Mouse (Mus musculus): ENCODE measurements around the gene Slc9a9.

Gene Slc9a9

DNA sequence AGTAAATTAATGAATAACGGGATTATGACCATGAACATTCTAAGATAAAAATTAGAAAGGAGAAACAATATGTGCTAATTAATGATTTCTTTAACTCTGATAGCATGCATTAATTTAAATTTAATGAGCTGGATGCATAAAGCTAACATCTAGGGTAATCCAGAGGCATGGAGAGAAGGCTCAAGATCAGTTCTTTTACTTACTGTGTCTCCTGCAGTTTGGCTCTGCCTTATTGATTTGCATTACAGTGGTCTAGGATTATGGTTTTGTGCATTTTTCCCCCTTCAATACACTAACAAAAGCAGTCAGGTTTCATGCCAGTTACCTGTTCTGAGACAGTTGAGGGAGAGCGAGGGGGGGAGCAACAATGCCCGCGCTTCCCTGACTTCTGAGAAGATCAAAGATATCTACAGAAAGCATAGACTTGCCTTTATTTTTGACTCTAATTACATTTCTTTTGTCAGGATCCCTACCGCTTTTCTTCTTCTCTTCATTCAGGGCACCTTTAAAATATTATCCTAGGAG, 298.9 kb downstream of the Slc9a9 start:
- no peak for DNase-seq

DNA sequence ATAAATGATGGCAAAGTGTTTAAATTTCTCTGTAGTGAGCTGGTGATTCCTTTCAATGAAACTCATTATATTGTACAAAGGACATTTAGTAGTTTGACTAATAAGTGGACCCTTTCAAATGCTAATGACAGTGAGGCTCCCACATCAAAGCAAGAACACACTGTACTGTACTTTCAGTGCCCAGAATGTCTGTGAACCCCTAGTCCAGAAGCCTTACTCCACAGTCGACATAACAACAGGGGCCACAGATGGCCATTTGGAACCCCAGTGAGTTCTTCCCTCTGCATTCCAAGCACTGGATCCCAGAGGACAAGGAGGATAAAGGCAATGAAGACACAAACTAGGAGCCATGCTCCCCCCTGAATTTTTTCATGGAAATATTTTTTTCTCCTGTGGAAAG, 299.4 kb downstream of the Slc9a9 start:
- DNase-seq = peak; percentile 32 to 43

DNA sequence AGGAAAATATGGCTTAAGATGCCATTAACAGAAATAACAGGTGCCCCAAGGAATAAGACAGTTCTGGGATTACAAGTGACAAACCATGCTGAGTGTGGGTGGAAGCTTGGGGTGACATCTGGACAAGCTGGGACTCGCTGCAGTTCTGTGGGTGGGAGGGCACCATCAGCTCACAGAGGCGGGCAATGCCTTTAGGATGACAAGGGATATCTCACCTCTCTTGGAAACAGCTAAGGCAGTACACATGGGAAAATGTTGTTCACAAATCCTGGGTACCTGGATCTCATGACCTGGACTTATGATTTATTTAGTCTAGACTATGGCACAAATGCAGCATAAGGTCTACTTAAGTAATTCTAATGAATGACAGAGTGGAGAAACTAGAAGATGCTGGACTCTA, 302.3 kb downstream of the Slc9a9 start:
- no peak for DNase-seq

DNA sequence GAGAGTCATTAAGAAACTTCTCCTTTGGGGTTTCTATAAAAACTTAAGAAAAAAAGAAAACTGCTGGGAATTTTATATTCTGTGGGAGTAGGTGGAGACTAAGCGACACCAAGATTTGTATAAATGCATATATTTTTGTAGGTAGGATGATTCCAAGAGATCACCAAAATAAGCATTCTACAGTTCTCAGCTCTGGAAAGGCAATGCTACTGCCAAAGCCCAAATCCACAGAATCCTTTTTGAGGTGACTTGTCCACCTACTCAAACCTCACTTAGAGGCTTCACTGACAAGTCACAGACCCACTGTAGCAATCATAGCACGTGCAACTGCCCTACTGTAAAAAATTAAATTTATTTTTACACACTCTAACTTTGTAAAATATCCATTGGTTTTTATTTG, 303.0 kb downstream of the Slc9a9 start:
- DNase-seq = no peak

DNA sequence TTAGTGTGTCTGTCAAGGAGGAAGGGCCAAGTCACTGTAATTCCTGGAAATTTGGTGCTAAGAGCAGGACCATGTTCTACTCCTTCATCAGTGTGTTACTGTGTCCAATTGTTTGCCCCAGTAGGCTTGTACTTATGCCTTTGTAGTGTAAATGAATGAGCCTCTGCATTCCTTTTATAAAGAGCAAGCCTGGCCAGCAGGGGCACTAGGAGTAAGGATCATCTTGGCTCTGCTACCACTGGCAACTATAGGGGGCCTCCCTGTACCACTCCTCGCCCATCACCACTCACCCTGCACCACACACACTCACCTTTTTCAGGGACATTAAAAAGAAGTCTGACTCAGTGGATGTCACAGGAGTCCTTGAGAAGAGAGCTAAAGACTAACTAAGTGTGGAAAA, 306.5 kb downstream of the Slc9a9 start:
- no peak for DNase-seq

DNA sequence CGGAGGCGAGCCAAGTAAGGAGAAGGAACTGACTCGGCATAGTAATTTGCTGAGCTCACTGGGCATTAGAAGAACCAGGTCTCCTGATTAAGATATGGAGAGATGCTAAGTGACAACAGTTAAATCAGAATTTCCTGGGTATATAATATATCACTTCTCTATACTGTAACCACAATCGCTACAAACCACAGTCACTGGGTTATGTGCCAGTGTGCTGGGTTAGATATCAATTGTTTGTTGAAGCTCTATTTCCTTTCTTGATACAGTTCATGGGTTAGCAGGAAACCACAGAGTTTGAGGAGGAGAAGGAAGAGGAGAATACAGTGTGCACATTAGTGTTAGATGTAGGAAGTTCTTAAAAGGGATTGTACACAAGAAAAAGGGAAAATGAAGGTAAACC, 323.9 kb downstream of the Slc9a9 start:
- no peak for DNase-seq

DNA sequence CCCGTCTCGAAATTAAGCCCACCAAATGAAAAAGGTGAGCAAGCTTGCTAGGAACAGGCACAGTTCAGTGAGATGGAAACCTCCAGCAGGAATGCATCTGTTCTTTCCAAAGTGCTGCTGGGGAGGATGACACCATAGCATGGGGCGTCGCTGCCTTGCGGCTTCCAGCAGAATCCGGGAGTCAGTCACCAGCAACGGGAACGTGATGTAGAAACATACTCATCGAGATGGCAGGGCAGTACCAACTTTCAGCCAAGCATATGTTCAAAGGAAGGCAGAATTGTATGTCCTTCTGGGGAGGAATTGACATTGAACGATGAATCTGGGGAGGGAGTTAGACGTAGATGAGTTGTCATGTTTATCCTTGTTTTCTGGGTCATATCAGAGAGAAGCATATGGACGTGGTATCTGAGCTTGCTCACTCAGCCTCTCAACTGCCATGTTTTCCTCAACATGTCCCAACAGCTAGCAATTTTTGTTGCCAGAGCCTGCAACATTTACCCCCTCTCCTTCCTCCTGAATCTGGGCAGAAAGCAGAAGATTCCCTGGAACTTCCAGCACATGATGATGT, 350.5 kb downstream of the Slc9a9 start:
- no peak for DNase-seq

DNA sequence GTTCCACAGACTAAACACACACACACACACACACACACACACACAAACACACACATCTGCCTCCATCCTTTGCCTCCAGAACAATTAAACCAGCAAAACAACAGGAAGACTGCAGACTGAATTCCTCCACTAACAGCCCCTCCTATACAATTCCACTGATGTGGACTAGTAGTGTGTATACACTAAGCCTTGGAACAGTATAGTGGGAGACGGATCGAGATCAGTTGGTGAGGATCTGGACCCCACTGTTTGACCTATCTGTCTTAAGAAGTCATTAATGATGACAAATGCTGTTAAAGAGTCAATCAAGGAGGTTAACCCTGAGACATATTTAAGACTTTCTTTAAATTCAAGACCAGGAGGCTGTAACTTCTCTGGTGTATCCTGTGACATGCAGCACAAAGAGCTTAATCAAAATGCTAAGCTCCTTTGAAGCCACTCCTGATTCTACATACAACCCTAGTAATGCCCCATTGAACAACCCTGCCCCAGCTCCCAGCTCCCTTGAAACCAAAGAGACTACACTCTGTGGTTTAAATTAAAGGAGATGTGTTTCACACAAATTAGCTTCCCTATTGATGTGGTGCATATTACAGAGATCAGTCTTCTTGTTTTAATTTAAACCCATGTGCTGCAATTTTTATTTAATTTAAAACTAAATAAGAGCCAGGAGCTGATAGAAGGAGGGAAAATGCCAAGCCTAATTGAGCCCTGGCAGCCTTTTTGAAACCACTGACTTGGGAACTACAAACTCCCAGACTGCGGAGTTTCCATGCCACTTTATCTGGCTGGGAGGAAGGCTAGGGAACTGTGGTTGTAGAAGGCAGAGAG, 364.6 kb downstream of the Slc9a9 start:
- no peak for DNase-seq

DNA sequence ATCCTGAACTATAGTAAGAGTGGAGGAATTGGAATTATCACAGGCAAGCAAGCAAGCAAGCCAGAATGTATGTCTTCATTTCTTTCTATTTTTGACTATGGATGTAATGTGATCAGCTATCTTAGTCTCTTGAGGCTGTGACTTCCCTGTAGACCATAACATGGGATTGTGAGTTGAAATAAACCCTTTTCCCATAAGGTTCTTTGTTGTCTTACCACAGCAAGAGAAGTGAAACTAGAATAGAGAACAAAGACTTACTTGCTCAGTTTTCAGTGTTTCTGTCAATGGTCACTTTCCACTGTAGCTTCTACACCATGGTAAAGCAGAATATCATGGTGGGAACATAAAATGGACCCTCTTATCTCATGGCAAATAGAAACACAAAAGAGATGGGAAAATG, 366.5 kb downstream of the Slc9a9 start:
- DNase-seq = no peak

DNA sequence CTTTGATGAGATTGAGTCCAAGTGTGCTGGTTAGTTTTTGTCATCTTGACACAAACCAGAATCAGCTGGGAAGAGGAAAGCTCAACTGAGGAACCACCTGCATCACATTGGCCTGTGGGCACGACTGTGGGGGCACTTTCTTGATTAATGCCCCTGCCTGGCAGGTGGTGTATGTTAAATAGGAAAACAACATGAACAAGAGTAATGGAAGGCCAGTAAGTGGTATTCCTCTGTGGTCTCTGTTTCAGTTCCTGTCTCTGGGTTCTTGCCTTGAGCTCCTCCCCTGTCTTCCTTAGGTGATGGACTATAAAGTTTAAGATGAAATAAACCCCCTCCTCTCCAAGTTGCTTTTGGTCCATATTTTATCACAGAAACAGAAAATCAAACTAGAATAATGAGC, 372.7 kb downstream of the Slc9a9 start:
- no peak for DNase-seq

DNA sequence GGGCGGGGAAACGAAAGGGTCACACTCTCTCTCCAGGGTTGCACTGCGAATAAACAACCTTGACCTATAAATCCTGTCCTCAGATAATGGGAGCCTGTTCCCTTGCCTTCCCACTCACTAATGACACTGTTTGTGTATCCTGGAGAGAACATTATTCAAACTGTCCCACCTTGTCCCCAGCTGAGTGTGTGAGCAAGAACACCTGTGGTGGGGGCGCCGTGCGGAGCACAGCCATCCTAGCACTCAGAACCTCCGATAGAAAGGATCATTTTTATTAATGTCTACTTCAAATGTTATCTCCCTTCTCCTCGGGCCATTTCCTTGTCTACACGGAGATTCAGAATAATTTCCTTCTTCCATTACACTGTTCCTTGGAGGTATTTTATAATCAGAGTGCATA, 382.5 kb downstream of the Slc9a9 start:
- DNase-seq = no peak

DNA sequence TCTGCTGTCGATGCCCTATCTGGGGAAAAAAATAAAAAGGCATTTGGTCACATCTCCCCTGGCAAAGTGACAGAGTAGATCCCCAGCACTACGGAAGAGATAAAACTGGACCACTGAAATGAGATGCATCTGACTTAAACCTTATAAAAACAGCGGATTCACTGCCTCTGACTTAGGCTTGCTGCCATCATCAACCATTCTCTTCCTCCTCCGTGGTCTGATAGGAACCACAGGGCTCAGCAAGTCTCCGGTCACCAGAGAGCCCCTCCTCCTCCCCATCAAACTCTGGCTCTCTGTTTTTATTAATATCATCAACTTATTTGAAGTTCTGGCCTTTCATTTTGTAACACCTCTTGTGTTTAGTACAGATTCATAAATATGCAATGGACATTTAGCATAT, 383.5 kb downstream of the Slc9a9 start:
- DNase-seq = no peak

DNA sequence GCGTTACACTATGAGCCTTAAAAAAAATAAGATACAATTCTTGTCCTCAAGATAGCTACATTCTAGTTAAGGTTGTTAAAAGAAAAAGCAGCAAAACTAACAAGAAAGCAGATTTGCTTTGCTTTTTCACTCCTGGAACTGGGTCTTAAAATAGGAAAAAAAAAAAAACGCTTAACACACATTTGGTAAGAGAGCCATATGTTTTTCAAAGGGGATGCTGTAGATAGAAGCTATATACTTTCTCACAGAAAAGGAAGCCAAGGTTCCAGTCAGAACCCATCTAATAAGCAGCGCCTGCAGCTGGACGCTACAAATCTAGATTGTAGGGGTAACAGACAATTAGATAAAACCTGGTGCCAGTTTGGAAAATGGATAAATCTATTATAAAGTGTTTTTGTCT, 386.1 kb downstream of the Slc9a9 start:
- DNase-seq = no peak

DNA sequence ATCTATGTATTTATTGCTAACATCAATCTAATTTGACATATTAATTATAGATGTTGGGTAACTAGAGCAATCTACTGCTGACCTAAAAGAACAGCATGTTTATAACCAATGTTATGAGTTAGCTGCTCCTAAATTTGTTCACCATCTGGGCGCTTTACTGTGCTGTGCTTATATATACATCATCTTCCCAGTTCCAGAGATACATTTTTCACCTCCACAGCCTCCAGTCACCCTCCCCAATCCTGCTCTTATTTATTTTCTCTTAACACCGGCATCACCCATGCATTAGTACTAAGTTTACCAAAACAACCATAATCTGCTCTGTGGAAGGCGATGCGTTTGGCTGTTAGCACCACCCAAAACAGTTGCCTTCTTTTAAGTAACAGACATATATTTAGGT, 391.0 kb downstream of the Slc9a9 start:
- DNase-seq = no peak

DNA sequence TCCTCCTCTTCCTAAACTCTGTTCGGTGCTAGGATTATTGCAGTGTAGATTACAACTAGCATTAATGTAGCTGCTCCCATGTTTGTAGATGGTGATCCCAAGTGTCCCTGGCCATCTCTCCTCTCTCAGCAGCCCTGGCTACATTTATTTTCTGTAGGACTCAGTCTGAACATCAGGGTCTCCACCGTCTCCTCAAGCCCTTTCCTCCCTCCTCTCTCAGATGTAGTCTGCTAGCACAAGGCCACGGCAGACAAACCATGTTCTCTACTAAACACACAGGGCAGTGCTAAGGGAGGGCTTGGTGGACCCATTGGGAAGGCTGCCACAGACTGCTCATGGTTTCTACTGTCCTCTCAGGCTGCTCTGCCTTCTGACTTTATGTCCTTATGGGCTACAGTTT, 397.3 kb downstream of the Slc9a9 start:
- DNase-seq = no peak

DNA sequence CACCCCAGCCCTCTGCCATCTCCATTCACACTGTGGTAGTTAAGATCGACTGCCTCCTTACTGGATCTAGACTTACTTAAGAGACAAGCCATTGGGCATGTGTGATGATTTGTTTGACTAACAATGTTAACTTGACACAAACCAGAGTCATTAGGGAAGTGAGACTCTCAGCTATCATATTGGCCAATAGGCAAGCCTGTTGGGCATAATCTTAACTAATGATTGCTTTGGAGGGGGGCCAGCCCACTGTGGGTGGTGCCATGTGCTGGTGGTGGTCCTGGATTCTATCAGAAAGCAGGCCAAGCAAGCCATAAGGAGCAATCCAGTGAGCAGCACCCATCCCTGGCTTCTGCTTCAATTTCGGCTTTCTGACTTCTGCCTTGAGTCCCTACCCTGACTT, 398.8 kb downstream of the Slc9a9 start:
- no peak for DNase-seq

DNA sequence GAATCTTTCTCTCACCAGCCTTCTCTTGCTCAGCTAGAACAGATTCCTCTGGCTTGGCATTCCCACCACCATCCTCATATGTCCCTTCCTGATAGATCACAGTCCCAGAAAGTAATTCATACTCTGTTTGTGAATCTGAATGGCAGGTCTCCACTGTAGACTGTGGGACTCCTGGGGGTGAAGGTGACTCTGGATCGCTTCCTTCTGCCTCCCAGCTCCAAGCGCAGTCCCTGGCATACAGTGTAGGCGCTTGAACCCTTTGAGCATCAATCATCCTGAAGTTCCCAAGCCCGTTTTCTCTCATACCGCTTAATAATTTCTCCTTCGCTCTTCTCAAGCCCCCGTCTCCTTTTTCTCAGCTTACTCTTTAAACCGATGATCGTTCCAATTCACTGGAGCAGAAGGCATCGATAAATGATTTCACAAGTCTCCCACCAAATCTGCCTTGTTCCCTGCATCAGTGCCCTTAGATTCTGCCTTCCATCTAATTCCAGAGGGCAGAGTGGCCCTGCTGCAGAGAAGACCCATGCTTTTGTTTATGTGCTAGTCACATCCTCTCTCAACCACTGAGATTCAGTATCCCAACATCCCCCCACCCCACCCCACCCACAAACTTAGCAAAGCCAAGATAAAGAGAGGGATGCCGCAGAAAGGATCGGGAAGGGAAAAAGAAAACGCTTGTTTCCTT, 401.3 kb downstream of the Slc9a9 start:
- no peak for DNase-seq

DNA sequence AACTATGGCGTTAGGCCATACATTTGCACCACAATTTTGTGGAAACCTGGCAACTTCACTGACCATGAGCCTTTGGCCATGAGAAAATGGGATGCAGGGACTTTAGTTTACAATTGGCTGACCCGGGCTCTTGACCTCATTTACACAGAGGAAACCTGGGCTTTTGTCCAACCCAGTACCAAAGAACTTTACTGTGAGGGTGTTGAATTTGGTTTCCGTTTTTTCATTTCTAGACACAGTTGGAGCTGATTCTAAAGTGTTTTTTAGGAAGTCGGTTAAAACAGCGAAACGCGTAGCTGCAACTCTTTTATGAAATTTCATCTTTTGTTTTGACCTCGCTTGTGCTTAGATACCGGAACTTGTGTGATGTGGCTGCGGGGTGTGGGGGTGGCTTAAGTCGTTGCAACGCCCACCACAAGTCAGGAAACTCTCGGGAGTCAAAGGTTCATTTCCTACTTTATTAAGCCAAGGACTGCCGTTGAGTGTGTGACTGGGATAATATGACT, 402.8 kb downstream of the Slc9a9 start:
- DNase-seq = no peak

DNA sequence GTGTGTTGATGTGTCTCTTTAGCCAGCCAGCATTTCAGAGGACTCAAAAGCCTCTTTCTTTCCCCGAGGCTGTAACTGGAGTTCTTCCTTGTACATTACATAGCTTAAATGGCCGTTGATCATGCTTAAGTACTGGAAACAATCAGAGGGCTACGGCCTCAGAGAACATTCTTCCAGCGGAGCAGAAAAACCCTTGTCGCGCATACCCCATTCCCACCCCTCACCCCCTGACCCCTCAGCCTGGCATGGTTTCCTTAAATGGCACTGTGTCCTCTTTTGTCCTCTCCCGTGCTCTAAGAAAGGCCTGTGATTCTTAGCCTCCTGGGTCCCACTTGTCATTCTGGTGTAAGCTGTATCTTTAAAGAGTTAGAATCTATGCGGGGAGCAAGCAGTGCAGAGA, 404.0 kb downstream of the Slc9a9 start:
- no peak for DNase-seq

DNA sequence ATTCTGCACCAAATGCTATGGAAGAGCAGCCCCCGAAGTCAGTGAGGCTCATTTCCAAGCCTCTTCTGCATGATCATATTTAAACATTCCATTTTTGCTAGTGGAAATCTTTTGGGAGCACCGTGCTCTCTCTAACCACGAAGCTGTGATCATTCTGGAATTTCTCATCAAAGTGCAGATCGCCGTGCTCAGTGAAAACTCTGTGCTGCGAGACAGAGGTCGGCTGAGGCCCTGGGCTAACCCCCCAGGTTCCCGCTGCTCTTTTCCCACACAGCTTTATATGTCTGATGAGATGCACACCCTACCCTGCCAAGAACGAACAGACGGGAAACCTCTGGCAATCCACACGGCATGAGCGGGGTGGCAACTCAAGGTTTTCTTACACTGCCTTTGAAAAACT, 406.1 kb downstream of the Slc9a9 start:
- DNase-seq = no peak

DNA sequence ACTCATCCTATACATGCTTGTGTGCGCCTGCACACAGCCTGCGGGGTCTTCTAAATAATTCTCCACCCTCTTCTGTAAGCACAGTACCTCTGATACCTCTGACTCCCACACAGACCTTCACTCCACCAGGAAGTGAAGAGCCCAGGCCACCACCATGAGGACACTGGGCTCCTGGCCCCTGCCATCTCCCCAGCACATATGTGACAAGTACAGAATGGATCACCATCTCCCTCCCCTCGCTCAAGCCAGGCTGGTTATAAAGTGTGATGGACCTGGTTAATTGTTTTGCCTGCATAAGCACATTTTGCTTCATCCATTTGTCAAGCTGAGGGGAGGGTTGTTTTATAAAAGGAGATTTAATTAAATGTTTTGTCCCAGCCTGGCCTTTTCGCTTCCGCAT, 408.2 kb downstream of the Slc9a9 start:
- no peak for DNase-seq

DNA sequence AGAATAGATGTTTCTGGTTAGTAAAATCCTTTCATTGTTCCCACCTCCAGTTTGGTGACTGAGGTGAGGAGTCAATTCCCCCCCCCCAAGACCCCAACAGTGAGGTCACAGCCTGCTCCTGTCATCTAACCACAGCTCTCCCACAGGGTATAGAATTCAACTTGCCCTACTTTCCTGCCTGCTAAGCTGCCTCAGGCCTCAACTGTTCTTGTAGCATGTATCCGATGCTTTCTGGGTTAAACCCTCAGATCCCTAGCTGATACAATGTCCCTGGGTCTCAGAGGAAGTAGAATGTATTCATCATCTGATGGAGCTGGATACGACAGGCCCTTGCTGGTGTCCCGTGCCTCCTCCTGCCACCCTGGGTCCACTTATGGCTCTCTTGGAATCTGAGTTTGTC, 408.9 kb downstream of the Slc9a9 start:
- DNase-seq = no peak

DNA sequence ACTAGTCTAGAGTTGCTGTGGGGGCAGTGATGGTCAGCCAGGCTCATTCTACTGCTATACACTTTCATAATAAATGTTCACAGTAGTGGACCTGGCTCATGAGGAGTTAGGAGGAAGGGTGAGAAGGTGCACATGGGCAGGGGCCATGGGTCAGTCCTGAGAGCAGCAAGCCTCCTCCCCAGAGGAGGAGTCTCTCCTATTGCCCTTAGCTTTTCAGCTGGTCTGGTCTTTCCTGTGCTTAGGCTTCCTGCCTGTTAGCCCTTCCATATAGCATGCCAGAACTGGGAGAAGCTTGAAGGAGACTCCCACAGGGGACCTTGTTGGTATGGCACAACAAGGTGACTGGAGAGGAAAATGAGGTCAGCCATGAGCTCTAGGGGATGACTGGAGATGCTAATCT, 410.2 kb downstream of the Slc9a9 start:
- DNase-seq = no peak
